In the genomic region with DNA sequence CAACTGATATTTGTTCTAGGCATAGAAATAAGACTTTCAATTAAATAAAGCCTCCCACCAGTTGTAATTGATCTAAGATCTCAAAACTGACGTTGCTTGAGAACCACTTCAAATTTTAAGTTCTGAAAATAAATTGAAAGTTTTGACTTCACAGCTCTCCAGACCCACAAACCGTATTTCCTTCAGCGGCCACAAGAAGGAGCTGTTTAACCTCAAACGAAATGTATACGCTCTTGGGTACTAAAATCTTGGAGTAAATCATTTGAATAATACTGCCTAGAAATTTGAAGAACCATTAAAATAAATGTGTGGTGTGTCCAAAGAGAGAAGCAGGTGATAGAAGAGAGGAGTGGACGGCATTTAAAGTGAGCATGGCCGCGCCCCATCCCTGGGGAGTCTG, we compare ENCODE assay signal across 8 mouse cellular contexts.
DNase-seq lines count a peak whose midpoint lies in the region; ATAC-seq and TF ChIP-seq lines count a peak whose summit lies in the region.

No protein-coding gene starts in this region.

- intact Hi-C loops in gastrocnemius, postnatal 36 days (cut with DNase I): no loop called here

- no peak overlapping the region for H3K4me3 ChIP-seq in midbrain, embryonic 10.5 days
- H3K4me3 ChIP-seq in midbrain, embryonic 16.5 days (ENCODE audit: low read depth, low read length): no peak overlapping the region
- no peak overlapping the region for H3K4me3 ChIP-seq in liver, postnatal 0 days (ENCODE audit: low read depth, low read length)

- no peak overlapping the region for H3K4me2 ChIP-seq in midbrain, embryonic 16.5 days (ENCODE audit: low read length)
- H3K4me2 ChIP-seq in liver, postnatal 0 days (ENCODE audit: low read depth, low read length): no peak overlapping the region

- H3K36me3 ChIP-seq in midbrain, embryonic 10.5 days: 0 out of 2 replicates have a peak, but pooled peaks cover 5% of the 10 kb centered on the region
- H3K36me3 ChIP-seq in midbrain, embryonic 16.5 days (ENCODE audit: control insufficient read depth, insufficient read depth, low read length): no peaks in the 10 kb centered on the region
- no peaks in the 10 kb centered on the region for H3K36me3 ChIP-seq in liver, postnatal 0 days (replicated peaks; ENCODE audit: insufficient read depth, low read length)
- H3K36me3 ChIP-seq in splenic B cell, adult 2 months (ENCODE audit: control insufficient read depth, insufficient read depth, low read length, poor library complexity, severe bottlenecking): no peaks in the 10 kb centered on the region

- H3K27me3 ChIP-seq in midbrain, embryonic 10.5 days (ENCODE audit: low read depth, poor library complexity, severe bottlenecking): no peaks in the 10 kb centered on the region
- no peaks in the 10 kb centered on the region for H3K27me3 ChIP-seq in midbrain, embryonic 16.5 days (ENCODE audit: control insufficient read depth, insufficient read depth, low read depth, low read length)
- no peaks in the 10 kb centered on the region for H3K27me3 ChIP-seq in liver, postnatal 0 days (ENCODE audit: insufficient read depth, low read length)
- no peaks in the 10 kb centered on the region; the same call in 1 of the 2 replicates for H3K27me3 ChIP-seq in splenic B cell, adult 2 months (ENCODE audit: control insufficient read depth, insufficient read depth, low read length, poor library complexity, severe bottlenecking)

- no peaks in the 10 kb centered on the region for H3K9me3 ChIP-seq in midbrain, embryonic 10.5 days (replicated peaks)
- no peaks in the 10 kb centered on the region for H3K9me3 ChIP-seq in midbrain, embryonic 16.5 days (replicated peaks; ENCODE audit: control insufficient read depth, low read length, poor library complexity, severe bottlenecking)
- no peaks in the 10 kb centered on the region for H3K9me3 ChIP-seq in liver, postnatal 0 days (ENCODE audit: low read length)

- WGBS in midbrain, embryonic 10.5 days: 30% methylated on average over 8 of the region's 8 CpGs
- WGBS in midbrain, embryonic 16.5 days: 30% methylated on average over 8 of the region's 8 CpGs
- 28% methylated on average over 8 of the region's 8 CpGs for WGBS in liver, postnatal 0 days (ENCODE audit: insufficient replicate concordance)

- ATAC-seq in cerebellum, adult (ENCODE audit: insufficient number of reproducible peaks, low FRiP score, low TSS enrichment): no peak
- ATAC-seq in midbrain, embryonic 16.5 days: no peak
- ATAC-seq in common myeloid progenitor, adult 5-6 weeks (replicated peaks; ENCODE audit: low read depth, poor library complexity, severe bottlenecking): peak; percentile 65; the same call in 1 of the 2 replicates
- ATAC-seq in liver, postnatal 0 days: no peak

- H3K27ac ChIP-seq in midbrain, embryonic 10.5 days (replicated peaks): no peak overlapping the region
- no peak overlapping the region for H3K27ac ChIP-seq in midbrain, embryonic 16.5 days (ENCODE audit: low read length)
- no peak overlapping the region for H3K27ac ChIP-seq in liver, postnatal 0 days (ENCODE audit: low read depth)

- TF ChIP-seq CTCF in liver, postnatal 0 days (IDR thresholded peaks at IDR 0.05; ENCODE audit: low read depth): peak; percentile 71

- TF ChIP-seq EP300 in liver, postnatal 0 days (IDR thresholded peaks at IDR 0.05; ENCODE audit: low read depth): no peak

- peak; percentile 56 to 67 for DNase-seq in cerebellum, postnatal 10 days
- peak; percentile 52 for DNase-seq in midbrain, embryonic 10.5 days (ENCODE audit: low spot score)
- DNase-seq in liver, postnatal 0 days: peak; percentile 49
- peak; percentile 76 for DNase-seq in splenic B cell, adult 2 months (ENCODE audit: low read depth, low spot score)
- DNase-seq in gastrocnemius, postnatal 36 days: no peak

- no peaks in the 10 kb centered on the region for H3K4me1 ChIP-seq in midbrain, embryonic 10.5 days
- H3K4me1 ChIP-seq in midbrain, embryonic 16.5 days (ENCODE audit: control insufficient read depth, insufficient read depth, low read length): no peaks in the 10 kb centered on the region
- no peaks in the 10 kb centered on the region for H3K4me1 ChIP-seq in liver, postnatal 0 days (ENCODE audit: insufficient read depth)

- H3K9ac ChIP-seq in midbrain, embryonic 16.5 days (ENCODE audit: low read depth, low read length): no peak overlapping the region
- no peak overlapping the region for H3K9ac ChIP-seq in liver, postnatal 0 days (replicated peaks)

Comparison
In these comparisons a context has a peak if more than half of its experiments do, and no peak if none do; other contexts are left out.
1. DNase-seq: peak in cerebellum, postnatal 10 days (2 of 2), midbrain, embryonic 10.5 days (single experiment), liver, postnatal 0 days (single experiment) and splenic B cell, adult 2 months (single experiment); none in gastrocnemius, postnatal 36 days (0 of 2).